Mouse (Mus musculus) heart, adult 10 weeks (tissue): ENCODE measurements around the gene Gm3264. TPM values are rescaled to one million over a fixed set of nuclear protein-coding genes. Genes with fewer than 3 reads are reported as not detected.

Experiments used
- polyA plus RNA-seq: library from polyadenylated mRNA; stranded (reverse); fragments of 350-450 nt; fragmentation: Illumina TruSeq; extraction: RNeasy Lipid Tissue Mini Kit (QIAGEN cat#74804); gene quantifications from one replicate; pipeline ENCODE4 v1.2.3, GENCODE M21; 2014; ENCODE audit warnings: low read depth, low replicate concordance

The Gm3264 gene
- polyA plus RNA-seq, result not detected

GRCm38 (mm10) chr14:4855299-4855980 lies at the start of gene Gm3264:
Gm3264 (plus strand) TSS chr14:4855576.

DNA sequence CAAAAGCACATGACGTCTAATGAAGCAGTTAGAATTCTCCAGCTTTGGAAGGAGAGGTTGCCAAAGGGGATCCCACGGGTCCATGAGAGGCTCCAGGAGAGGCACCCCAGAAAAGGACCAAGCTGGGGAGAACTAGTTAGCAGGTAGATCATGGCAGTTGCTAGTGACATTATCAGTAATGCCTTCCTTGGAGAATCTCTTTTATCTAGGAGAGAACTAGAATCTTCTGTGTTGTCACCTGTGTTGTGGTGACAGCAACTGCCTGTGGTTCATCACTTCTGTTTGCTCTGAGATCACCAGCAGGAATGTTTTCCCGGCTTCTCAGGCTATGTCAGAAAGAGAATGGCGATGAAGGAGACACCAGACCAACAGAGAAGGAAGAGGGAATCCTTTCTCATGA lies 17.6 kb upstream of the Gm3264 start, which contains the start of gene Gm3269:
Gene Gm3269, plus strand, starts transcription at position 301 of the 400 bp plus-strand sequence.

GRCm38 (mm10) chr14:4892116-4892515 lies 36.7 kb downstream of the Gm3264 start, which contains the start of gene Gm3278:
Gm3278 (plus strand) TSS chr14:4892416.

Other genes with a start within 250 kb of the Gm3264 start
- not detected for gene Gm8159, start 223.2 kb upstream of the Gm3264 start, polyA plus RNA-seq
- not detected for gene Gm3239, start 191.4 kb upstream of the Gm3264 start, polyA plus RNA-seq
- not detected for gene Gm7876, start 146.3 kb upstream of the Gm3264 start, polyA plus RNA-seq
- gene Gm3252, start 128.8 kb upstream of the Gm3264 start, polyA plus RNA-seq, result not detected
- not detected for gene Gm9602, start 79.2 kb upstream of the Gm3264 start, polyA plus RNA-seq
- gene Gm3269, start 17.5 kb upstream of the Gm3264 start, polyA plus RNA-seq, result not detected
- gene Gm3278, start 36.8 kb downstream of the Gm3264 start, polyA plus RNA-seq, result not detected
- not detected for gene Gm8297, start 128.4 kb downstream of the Gm3264 start, polyA plus RNA-seq
- not detected for gene Gm3298, start 160.3 kb downstream of the Gm3264 start, polyA plus RNA-seq
- not detected for gene 4930555G01Rik, start 195.1 kb downstream of the Gm3264 start, polyA plus RNA-seq
- 1.0 TPM for gene Gm8281, start 215.5 kb downstream of the Gm3264 start, polyA plus RNA-seq